Mouse (Mus musculus): ENCODE measurements around the gene Hdac7. TPM values are rescaled to one million over a fixed set of nuclear protein-coding genes. Genes with fewer than 3 reads are reported as not detected.
"Not testable (repeated sequence)": the region's sequence is repeated elsewhere in the genome, so short reads cannot be mapped to it uniquely, and the experiment has no call there.

Gene Hdac7
- polyA plus RNA-seq, 2 experiments, result 36.5 to 79.3 TPM

- TF ChIP-seq POLR2A (IDR thresholded peaks at IDR 0.05; ENCODE audit: borderline replicate concordance, extremely low read depth, insufficient read depth, insufficient read length), result no peak
- H3K4me3 ChIP-seq (replicated peaks; ENCODE audit: low read length), result no peak overlapping the region
- no peaks in the 10 kb centered on the region for H3K9me3 ChIP-seq (ENCODE audit: control insufficient read depth, low read length)
- no peaks in the 10 kb centered on the region for H3K36me3 ChIP-seq (ENCODE audit: control insufficient read depth, insufficient read depth, low read length)
- no peak overlapping the region for H3K4me2 ChIP-seq (replicated peaks; ENCODE audit: low read depth, low read length, severe bottlenecking)
- no peak overlapping the region for H3K27ac ChIP-seq (replicated peaks; ENCODE audit: low read depth, low read length)
- H3K4me1 ChIP-seq (ENCODE audit: control insufficient read depth, insufficient read depth, low read length), result no peaks in the 10 kb centered on the region
- DNase-seq (ENCODE audit: low spot score), result no peak
- H3K27me3 ChIP-seq (ENCODE audit: control insufficient read depth, insufficient read depth, low read length), result no peaks in the 10 kb centered on the region
- H3K9ac ChIP-seq (ENCODE audit: low read depth, low read length, severe bottlenecking), result no peak overlapping the region
- 96% methylated on average over 8 of the region's 8 CpGs for WGBS
- ATAC-seq (ENCODE audit: low FRiP score, low read depth), result no peak
Measured at GRCm38 (mm10) chr15:97872161-97872560, 27.9 kb upstream of the Hdac7 start.

GRCm38 (mm10) chr15:97871055-97872030, 27.0 kb upstream of the Hdac7 start:
- no peak overlapping the region for H3K4me3 ChIP-seq (replicated peaks; ENCODE audit: low read length)
- DNase-seq (ENCODE audit: low spot score) (no peak), ATAC-seq (ENCODE audit: low FRiP score, low read depth) (no peak)
- WGBS, result 88% methylated on average over 19 of the region's 19 CpGs
- no peak for TF ChIP-seq POLR2A (IDR thresholded peaks at IDR 0.05; ENCODE audit: borderline replicate concordance, extremely low read depth, insufficient read depth, insufficient read length)
- no peak overlapping the region for H3K9ac ChIP-seq (ENCODE audit: low read depth, low read length, severe bottlenecking)
- no peak overlapping the region for H3K4me2 ChIP-seq (replicated peaks; ENCODE audit: low read depth, low read length, severe bottlenecking)
- H3K4me1 ChIP-seq (ENCODE audit: control insufficient read depth, insufficient read depth, low read length), result no peaks in the 10 kb centered on the region
- no peaks in the 10 kb centered on the region for H3K9me3 ChIP-seq (ENCODE audit: control insufficient read depth, low read length)
- no peaks in the 10 kb centered on the region for H3K27me3 ChIP-seq (ENCODE audit: control insufficient read depth, insufficient read depth, low read length)
- no peaks in the 10 kb centered on the region for H3K36me3 ChIP-seq (ENCODE audit: control insufficient read depth, insufficient read depth, low read length)
- H3K27ac ChIP-seq (replicated peaks; ENCODE audit: low read depth, low read length), result no peak overlapping the region

- ATAC-seq (ENCODE audit: low FRiP score, low read depth); H3K9me3 ChIP-seq (ENCODE audit: control insufficient read depth, low read length); H3K36me3 ChIP-seq (ENCODE audit: control insufficient read depth, insufficient read depth, low read length); DNase-seq (ENCODE audit: low spot score); H3K4me3 ChIP-seq (replicated peaks; ENCODE audit: low read length); H3K27ac ChIP-seq (replicated peaks; ENCODE audit: low read depth, low read length); H3K4me1 ChIP-seq (ENCODE audit: control insufficient read depth, insufficient read depth, low read length); H3K27me3 ChIP-seq (ENCODE audit: control insufficient read depth, insufficient read depth, low read length); H3K9ac ChIP-seq (ENCODE audit: low read depth, low read length, severe bottlenecking); H3K4me2 ChIP-seq (replicated peaks; ENCODE audit: low read depth, low read length, severe bottlenecking): not testable (repeated sequence)
- WGBS, result 67% methylated on average over 4 of the region's 4 CpGs
Measured at GRCm38 (mm10) chr15:97870116-97870515, 25.8 kb upstream of the Hdac7 start.

- 85% methylated on average over 6 of the region's 6 CpGs for WGBS
- Histone ChIP-seq H3K4me2 (replicated peaks; ENCODE audit: low read depth, low read length, severe bottlenecking) (no peak overlapping the region), H3K36me3 (ENCODE audit: control insufficient read depth, insufficient read depth, low read length) (no peaks in the 10 kb centered on the region), H3K27ac (replicated peaks; ENCODE audit: low read depth, low read length) (no peak overlapping the region), H3K27me3 (ENCODE audit: control insufficient read depth, insufficient read depth, low read length) (no peaks in the 10 kb centered on the region), H3K4me3 (replicated peaks; ENCODE audit: low read length) (no peak overlapping the region), H3K9ac (ENCODE audit: low read depth, low read length, severe bottlenecking) (no peak overlapping the region), H3K4me1 (ENCODE audit: control insufficient read depth, insufficient read depth, low read length) (no peaks in the 10 kb centered on the region), H3K9me3 (ENCODE audit: control insufficient read depth, low read length) (no peaks in the 10 kb centered on the region)
- DNase-seq (ENCODE audit: low spot score), result no peak
- no peak for ATAC-seq (ENCODE audit: low FRiP score, low read depth)
- no peak for TF ChIP-seq POLR2A (IDR thresholded peaks at IDR 0.05; ENCODE audit: borderline replicate concordance, extremely low read depth, insufficient read depth, insufficient read length)
Measured at GRCm38 (mm10) chr15:97868985-97869384, 24.7 kb upstream of the Hdac7 start.

- TF ChIP-seq POLR2A (IDR thresholded peaks at IDR 0.05; ENCODE audit: borderline replicate concordance, extremely low read depth, insufficient read depth, insufficient read length), result no peak
- no peak for DNase-seq (ENCODE audit: low spot score)
- H3K27me3 ChIP-seq (ENCODE audit: control insufficient read depth, insufficient read depth, low read length), result no peaks in the 10 kb centered on the region
- H3K9me3 ChIP-seq (ENCODE audit: control insufficient read depth, low read length), result no peaks in the 10 kb centered on the region
- no peak overlapping the region for H3K27ac ChIP-seq (replicated peaks; ENCODE audit: low read depth, low read length)
- H3K4me2 ChIP-seq (replicated peaks; ENCODE audit: low read depth, low read length, severe bottlenecking), result no peak overlapping the region
- no peak for ATAC-seq (ENCODE audit: low FRiP score, low read depth)
- H3K9ac ChIP-seq (ENCODE audit: low read depth, low read length, severe bottlenecking), result no peak overlapping the region
- no peaks in the 10 kb centered on the region for H3K36me3 ChIP-seq (ENCODE audit: control insufficient read depth, insufficient read depth, low read length)
- no peaks in the 10 kb centered on the region for H3K4me1 ChIP-seq (ENCODE audit: control insufficient read depth, insufficient read depth, low read length)
- 92% methylated on average over 2 of the region's 2 CpGs for WGBS
- no peak overlapping the region for H3K4me3 ChIP-seq (replicated peaks; ENCODE audit: low read length)
Measured at GRCm38 (mm10) chr15:97865988-97866387, 21.7 kb upstream of the Hdac7 start.
